Mouse (Mus musculus) myocyte (in vitro differentiated cells): ENCODE results near the gene Adam4.

Experiments
- MAX ChIP-seq: IDR thresholded peaks from one replicate; pipeline ENCODE4 v1.6.1; 2011; ENCODE audit warnings: low read depth, mild to moderate bottlenecking, control low read depth
- TCF3 ChIP-seq: IDR thresholded peaks from one replicate; pipeline ENCODE4 v1.6.1; 2011; ENCODE audit warnings: low read depth, control low read depth; ENCODE audit not compliant: insufficient read length

DNA sequence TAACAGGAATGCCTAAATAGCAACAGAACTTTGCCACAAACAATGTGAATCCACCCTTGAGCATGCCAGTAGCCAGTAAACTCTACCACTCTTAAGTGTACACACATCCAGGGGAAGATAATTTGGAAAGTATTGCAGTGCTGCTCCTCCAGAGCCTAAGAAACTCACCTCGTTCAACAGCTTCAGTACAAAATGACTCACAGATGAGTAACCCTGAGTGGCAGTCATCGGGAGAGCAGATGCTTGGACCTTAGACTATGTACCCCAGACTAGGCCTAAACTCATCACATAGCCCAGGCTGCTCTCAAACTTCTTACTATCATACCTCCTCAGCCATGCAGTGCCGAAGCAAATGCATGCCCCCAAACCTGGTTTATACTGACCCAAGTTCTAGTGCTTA lies 12.8 kb downstream of the Adam4 start:
- TF ChIP-seq TCF3 (no peak), MAX (no peak)
